Mouse (Mus musculus): Measurements from ENCODE around the gene Tdgf1.

DNA sequence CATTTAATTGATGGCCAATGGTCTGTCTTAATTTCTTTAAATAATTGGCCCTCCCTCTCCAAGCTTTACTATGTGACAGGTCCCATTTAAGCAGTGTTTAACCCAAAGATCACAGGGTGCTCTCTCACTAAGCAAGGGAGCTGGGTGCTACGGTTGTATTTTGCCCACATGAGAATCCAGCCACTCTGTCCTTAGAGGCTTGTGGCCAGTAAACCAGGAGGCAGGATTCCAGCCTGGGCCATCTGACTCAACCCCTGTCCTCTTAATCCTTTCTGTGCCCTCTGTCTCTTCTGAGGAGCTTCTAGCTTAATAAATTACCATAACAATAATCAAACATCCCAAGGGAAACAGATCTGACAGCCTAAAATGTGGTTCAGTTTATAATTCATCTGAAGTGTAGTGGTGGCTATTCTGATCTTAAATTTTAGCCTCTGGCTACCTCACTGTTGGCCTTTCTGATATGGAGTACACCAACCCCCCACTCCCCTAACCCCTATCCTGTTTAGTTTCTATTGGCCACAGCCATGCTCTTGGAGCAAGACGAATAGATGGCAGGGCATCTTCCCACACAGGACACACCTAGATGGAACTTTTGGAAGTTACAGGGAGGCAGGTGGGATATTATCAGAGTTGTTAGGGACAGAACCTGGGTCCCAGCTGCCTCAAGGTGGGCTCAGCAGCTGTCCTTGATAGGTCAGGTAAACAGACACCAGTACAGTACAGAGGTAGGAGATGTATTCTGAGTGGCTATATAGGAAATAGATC lies 8.9 kb upstream of the Tdgf1 start:
- no peak for TF ChIP-seq CTCF (IDR thresholded peaks at IDR 0.05; ENCODE audit: extremely low read depth, insufficient read depth, insufficient read length, insufficient replicate concordance)
- TF ChIP-seq POLR2A (IDR thresholded peaks at IDR 0.05; ENCODE audit: low read depth, low read length), result no peak
